Comparison of ENCODE assay signal across 8 mouse cellular contexts in genomic region chr19:15981861-15982260, GRCm38 (mm10). TPM values are rescaled to one million over a fixed set of nuclear protein-coding genes. Genes with fewer than 3 reads are reported as not detected.
DNase-seq lines count a peak whose midpoint lies in the region; ATAC-seq and TF ChIP-seq lines count a peak whose summit lies in the region.

No protein-coding gene starts in this region.

- H3K4me3 ChIP-seq in kidney, postnatal 0 days (replicated peaks; ENCODE audit: low read depth, low read length): no peak overlapping the region

- H3K27me3 ChIP-seq in kidney, postnatal 0 days (ENCODE audit: insufficient read depth, low read length): no peaks in the 10 kb centered on the region

- DNase-seq in A20 (ENCODE audit: low read depth, low spot score): peak; percentile 84
- DNase-seq in ES-CJ7 (ENCODE audit: low read depth, low spot score): peak; percentile 83
- DNase-seq in cerebellum, adult 11-12 months: peak; percentile 49
- DNase-seq in forelimb bud, embryonic 11.5 days (ENCODE audit: low read depth, low spot score): peak; percentile 73
- DNase-seq in kidney, postnatal 0 days (ENCODE audit: low spot score): peak; percentile 83
- DNase-seq in lung, adult 18-20 months: peak; percentile 61 to 66
- peak; percentile 77 for DNase-seq in thymus, postnatal 4 days

- H3K4me2 ChIP-seq in kidney, postnatal 0 days (ENCODE audit: low read length): no peak overlapping the region

- H3K27ac ChIP-seq in kidney, postnatal 0 days: no peak overlapping the region

- no peak; the same call in 1 of the 2 replicates for ATAC-seq in kidney, postnatal 0 days (replicated peaks; ENCODE audit: low FRiP score, low read depth)
- ATAC-seq in neutrophil, adult 5-6 weeks (ENCODE audit: extremely low read depth, insufficient number of reproducible peaks, low FRiP score, poor library complexity, severe bottlenecking): peak; percentile 70

- peak; percentile 87 for TF ChIP-seq CTCF in kidney, postnatal 0 days (IDR thresholded peaks at IDR 0.05; ENCODE audit: low read depth)

- H3K9me3 ChIP-seq in kidney, postnatal 0 days (replicated peaks; ENCODE audit: low read length): no peaks in the 10 kb centered on the region

- no peaks in the 10 kb centered on the region for H3K36me3 ChIP-seq in kidney, postnatal 0 days (ENCODE audit: insufficient read depth, low read length)

- H3K4me1 ChIP-seq in kidney, postnatal 0 days (replicated peaks; ENCODE audit: insufficient read depth, low read length): no peaks in the 10 kb centered on the region

- H3K9ac ChIP-seq in kidney, postnatal 0 days (ENCODE audit: low read depth, low read length): no peak overlapping the region

- 30% methylated on average over 4 of the region's 4 CpGs for WGBS in kidney, postnatal 0 days

RNA-seq across cellular contexts. Expression of gene Cep78, which starts 2.9 kb away (rescaled TPM):
- polyA plus RNA-seq in kidney, postnatal 0 days (2015; fragmentation: Nextera tagmentation; extraction: Ambion mirVana): 15.3 and 16.9 TPM in 2 replicates
- total RNA-seq in neutrophil, adult 5-6 weeks (2017): 5.5 and 7.0 TPM in 2 replicates

RNA-seq across cellular contexts. Expression of gene Psat1, which starts 34.7 kb away (rescaled TPM):
- 55.0 and 55.2 TPM in 2 replicates for polyA plus RNA-seq in kidney, postnatal 0 days (2015; fragmentation: Nextera tagmentation; extraction: Ambion mirVana)
- 3.5 and 4.8 TPM in 2 replicates for total RNA-seq in neutrophil, adult 5-6 weeks (2017)
